Mouse (Mus musculus) bone marrow macrophage, adult 2 months (primary cell): ENCODE measurements around the gene Pacrg.

Experiments
- CTCF ChIP-seq: IDR thresholded peaks from 2 replicates; pipeline ENCODE4 v1.5.1; 2012; ENCODE audit warnings: low read depth, mild to moderate bottlenecking, low read length, moderate library complexity
- POLR2A ChIP-seq: IDR thresholded peaks from 2 replicates; pipeline ENCODE4 v1.6.1; 2012; ENCODE audit warnings: mild to moderate bottlenecking, low read depth, low read length, borderline replicate concordance

DNA sequence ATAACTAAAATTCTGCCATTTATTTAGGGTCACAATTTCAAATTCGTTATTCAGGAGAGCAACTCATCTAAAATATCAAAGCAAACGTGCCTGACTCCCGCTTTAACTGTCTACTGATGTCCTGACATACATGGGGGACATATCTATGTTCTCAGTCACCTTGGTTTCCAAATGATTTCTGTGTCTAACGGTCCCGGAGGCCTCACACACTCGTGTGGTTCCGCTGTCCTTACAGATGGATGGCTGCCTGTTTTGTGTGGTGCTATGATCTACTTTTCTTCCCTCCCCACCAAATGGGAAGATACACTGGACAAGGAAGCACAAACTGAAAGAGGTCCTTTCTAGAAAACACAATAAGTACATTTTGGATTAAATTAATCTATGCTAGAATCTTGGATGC lies 277.2 kb downstream of the Pacrg start:
- TF ChIP-seq POLR2A (no peak), CTCF (no peak)
